Mouse (Mus musculus): Measurements from ENCODE around the gene Nlgn2. TPM values are rescaled to one million over a fixed set of nuclear protein-coding genes. Genes with fewer than 3 reads are reported as not detected.

Gene Nlgn2
- 0.56 TPM for polyA plus RNA-seq (2017; shearing (Covaris generic))

DNA sequence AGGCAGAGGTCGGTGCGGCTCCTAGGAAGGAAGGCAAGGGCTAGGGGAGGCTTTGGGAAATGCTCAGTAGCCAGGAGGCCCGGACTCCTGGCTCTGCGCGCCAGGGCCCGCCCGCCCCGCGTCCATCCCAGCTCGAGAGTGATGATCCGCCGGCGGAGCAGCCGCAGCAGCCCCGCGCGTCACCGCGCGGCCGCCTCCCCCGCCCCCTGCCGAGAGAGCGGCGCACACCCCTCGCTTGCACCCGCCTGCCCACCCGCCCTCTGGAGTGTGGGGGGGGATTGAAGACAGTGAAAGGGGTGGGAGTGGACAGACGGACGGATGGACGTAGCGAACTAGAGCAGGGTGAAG lies at the start of gene Nlgn2:
TSS of gene Nlgn2 (minus strand) at position 181 of the 348 bp plus-strand sequence.

DNA sequence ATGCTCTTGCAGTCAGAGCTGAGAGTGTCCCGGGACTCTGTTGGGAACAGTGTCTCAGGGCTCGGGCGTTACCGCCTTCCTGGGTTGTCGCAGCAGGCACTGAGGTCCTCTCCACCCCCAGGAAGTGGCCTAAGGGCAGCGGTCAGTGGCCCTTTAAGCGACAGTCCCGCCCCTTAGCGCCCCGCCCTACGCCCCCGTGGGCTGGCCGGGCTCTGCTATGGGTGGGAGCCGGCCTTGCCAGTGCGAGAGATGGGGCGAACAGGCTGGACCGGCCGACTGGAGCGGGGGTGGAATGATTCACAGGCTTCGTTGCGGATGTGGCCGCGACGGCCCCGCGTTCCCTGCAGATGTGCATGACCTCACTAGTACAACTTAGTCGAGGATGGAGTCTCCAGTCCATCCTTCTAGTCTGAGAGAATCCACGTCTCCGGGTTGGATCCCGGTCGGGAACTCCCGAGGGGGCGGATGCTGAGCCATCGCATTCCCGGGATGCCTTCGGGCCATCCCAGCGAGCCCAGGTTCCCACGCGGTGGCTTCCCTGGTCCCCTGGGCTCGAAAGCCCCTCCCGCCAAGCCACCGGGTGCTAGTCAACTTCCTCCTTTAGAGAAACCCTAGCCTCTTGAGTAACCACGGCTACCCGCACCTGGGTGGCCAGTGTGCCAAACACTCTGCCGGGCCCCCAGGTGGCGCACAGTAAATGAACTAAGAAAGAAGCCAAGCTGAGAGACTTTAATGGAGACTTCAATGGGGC lies 43.4 kb upstream of the Nlgn2 start, which contains the start of gene Kctd11:
TSS of gene Kctd11 (minus strand) at position 554 of the 751 bp plus-strand sequence.

DNA sequence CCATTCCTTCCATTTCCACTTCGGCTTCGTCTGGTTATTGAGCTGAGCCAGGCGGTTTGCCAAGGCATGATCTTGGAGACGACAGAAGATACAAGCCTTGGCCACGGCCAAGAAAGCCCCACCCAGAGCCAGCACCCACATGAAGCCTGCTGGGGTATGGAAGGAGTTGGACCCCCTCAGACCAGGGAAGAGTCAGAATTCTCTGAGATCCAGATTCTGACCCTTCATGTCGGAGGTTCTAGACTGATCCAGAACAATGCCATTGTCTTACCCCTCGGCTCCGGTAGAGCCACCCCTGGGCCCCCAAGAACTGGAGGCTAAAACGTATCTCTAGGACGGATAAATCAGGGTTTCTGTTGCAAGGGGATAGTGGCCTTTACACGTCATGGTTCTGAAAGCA lies 40.3 kb upstream of the Nlgn2 start, which contains the start of gene Tmem95:
TSS of gene Tmem95 (minus strand) at position 141 of the 400 bp plus-strand sequence.

DNA sequence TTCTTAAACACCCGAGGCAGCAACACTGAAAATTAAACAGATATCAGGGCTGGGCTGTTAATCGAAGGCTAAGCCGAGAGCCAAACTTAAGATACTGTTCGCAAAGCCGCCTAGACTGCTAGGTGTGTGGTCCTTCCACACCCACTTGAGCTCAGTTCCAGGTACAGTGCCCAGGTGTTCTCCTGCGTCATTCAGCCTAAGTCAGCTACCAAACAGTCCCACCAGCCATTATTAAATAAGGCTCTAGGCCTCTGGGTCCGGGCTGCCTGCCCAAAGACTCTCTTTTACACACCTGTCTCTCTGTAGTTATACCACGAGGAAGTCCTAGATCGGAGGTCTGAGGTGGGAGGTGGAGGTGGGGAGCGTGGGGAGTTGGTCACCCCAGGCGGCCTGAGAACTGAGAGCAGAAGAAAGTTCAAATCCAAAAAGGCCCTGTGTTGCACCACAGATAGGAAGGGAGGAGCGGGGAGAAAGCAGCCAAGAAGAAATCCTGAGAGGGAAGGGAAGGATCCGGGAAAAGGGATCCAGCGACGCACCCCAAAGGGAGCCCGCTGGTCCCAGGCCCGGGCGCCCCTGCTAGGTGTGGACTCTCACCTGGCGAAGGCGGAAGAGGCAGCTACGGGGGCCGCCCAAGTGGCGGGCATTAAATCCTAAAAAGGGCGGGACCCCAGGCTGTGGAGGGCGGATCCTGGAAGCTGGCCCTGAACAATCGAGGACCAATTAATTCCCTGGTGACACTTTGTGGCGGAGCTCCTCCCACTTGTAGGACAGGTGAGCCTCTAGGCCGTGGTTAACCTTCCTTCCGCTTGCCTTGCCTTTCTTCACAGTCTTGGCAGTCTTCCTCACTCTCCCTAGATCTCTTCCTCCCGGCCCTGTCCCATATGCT lies 20.8 kb upstream of the Nlgn2 start, which contains the start of gene Tnk1:
TSS of gene Tnk1 (minus strand) at position 618 of the 886 bp plus-strand sequence.

DNA sequence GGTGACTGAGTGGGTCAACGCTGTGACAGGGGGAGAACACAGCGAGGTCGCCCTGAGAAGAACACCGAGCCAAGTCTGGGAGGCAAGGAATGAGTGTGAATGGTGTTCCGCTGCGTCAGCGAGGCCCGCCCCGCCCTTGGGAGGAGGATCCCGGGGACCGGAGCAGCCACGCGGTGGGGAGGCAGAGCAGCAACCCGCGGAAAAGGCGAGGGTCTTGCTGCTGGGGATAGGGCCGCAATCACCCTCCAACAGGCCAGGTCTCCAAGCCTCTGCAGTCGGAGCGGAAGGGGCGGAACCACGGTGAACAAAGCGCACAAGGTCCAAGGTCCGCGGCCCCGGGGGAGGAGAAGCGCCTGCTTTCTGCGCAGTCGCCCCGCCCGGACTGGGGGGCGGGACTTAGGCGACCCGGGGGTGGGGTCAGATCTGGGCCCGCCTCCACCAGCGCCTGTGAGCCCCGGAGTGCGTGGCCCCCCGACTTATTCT lies 8.7 kb upstream of the Nlgn2 start, which contains the start of gene Plscr3:
TSS of gene Plscr3 (plus strand) at position 179 of the 483 bp plus-strand sequence.

GRCm38 (mm10) chr11:69837952-69838713 lies 549 bp upstream of the Nlgn2 start, which contains the start of gene Tmem256:
TSS of gene Tmem256 (plus strand) at chr11:69838514.

GRCm38 (mm10) chr11:69822080-69822479 lies 15.5 kb downstream of the Nlgn2 start, which contains the start of gene Spem1:
TSS of gene Spem1 (minus strand) at chr11:69822180.

GRCm38 (mm10) chr11:69818365-69818764 lies 19.2 kb downstream of the Nlgn2 start, which contains the start of gene Spem2:
TSS of gene Spem2 (minus strand) at chr11:69818465.

DNA sequence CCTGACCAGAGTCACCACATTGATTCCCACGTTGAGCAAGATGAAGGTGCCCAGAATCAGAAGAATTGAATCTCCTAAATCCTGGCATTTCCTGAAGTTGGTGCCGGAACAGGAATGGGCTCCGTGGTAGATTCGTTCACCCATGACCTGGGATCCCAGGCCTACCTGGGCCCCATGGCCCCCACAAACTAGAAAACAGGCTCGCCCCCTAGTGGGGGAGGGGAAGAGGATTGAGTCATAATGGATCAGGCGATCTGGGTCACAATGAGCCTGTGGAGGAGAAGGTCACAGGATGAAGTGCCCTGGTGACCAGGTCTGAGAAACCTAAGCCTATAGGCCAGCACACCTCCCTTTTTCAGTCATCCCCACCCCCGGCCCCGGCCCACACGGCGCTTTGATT lies 22.4 kb downstream of the Nlgn2 start, which contains the start of gene Gm39566:
TSS of gene Gm39566 (minus strand) at position 144 of the 400 bp plus-strand sequence.

GRCm38 (mm10) chr11:69804972-69805909 lies 32.3 kb downstream of the Nlgn2 start, which contains the start of gene Tmem102:
TSS of gene Tmem102 (minus strand) at chr11:69805624.

GRCm38 (mm10) chr11:69801379-69801977 lies 36.1 kb downstream of the Nlgn2 start, which contains the start of gene Fgf11:
TSS of gene Fgf11 (minus strand) at chr11:69801857.

DNA sequence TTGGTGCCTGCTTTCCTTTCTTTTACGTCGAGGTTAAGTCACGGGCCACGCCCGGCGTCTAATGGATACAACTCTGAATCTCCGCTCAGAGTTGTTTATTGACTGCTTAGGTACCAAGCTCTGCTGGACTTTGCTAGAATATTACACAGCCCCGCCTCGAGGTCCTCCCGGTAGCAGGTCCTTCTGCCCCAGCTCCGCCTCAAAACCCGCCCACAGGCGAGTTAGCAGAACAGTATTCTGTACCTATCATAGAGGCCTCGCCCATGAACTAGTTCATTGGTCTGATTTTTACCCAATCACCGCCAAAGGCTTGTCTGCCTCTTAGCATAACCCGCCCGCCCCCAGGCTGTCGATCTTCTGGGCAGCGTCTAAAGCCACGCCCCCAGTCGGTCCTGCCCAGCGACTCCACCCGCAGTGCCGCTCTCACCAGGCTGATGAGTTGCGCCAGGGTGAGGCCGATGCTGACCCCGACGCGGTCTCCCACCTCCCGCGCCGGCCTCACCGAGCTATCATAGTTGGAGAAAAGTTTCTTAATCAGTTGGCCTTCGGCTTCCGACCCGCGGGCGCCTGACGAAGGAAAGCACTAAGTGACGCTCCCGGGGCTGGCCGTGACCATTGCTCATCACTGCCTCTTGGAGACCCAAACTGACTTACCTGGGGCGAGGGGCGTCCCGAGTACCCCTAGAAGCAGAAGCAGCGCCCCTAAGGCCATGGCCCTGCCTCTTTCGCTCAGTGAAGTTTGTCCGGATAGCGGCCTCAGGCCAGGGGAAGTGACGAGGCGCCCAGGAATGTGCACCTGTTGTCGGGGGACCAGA lies 42.2 kb downstream of the Nlgn2 start, which contains the start of gene Chrnb1:
TSS of gene Chrnb1 (minus strand) at position 776 of the 815 bp plus-strand sequence.

Other genes starting within 250 kb of the Nlgn2 start
- gene Atp1b2, start 231.8 kb downstream of the Nlgn2 start, polyA plus RNA-seq (2017; shearing (Covaris generic)): not detected
- gene Shbg, start 219.9 kb downstream of the Nlgn2 start, polyA plus RNA-seq (2017; shearing (Covaris generic)): not detected
- not detected for gene Sat2, start 215.8 kb downstream of the Nlgn2 start, polyA plus RNA-seq (2017; shearing (Covaris generic))
- gene Fxr2, start 204.8 kb downstream of the Nlgn2 start, polyA plus RNA-seq (2017; shearing (Covaris generic)): 8.7 TPM
- not detected for gene Sox15, start 182.5 kb downstream of the Nlgn2 start, polyA plus RNA-seq (2017; shearing (Covaris generic))
- gene Mpdu1, start 175.1 kb downstream of the Nlgn2 start, polyA plus RNA-seq (2017; shearing (Covaris generic)): 54.7 TPM
- 10.0 TPM for gene Cd68, start 171.6 kb downstream of the Nlgn2 start, polyA plus RNA-seq (2017; shearing (Covaris generic))
- 587 TPM for gene Eif4a1, start 165.4 kb downstream of the Nlgn2 start, polyA plus RNA-seq (2017; shearing (Covaris generic))
- gene Senp3, start 155.7 kb downstream of the Nlgn2 start, polyA plus RNA-seq (2017; shearing (Covaris generic)): 41.0 TPM
- not detected for gene Tnfsf13, start 152.0 kb downstream of the Nlgn2 start, polyA plus RNA-seq (2017; shearing (Covaris generic))
- gene Tnfsf12, start 141.9 kb downstream of the Nlgn2 start, polyA plus RNA-seq (2017; shearing (Covaris generic)): not detected
- gene Tnfsfm13, start 141.7 kb downstream of the Nlgn2 start, polyA plus RNA-seq (2017; shearing (Covaris generic)): not detected
- gene Polr2a, start 79.1 kb downstream of the Nlgn2 start, polyA plus RNA-seq (2017; shearing (Covaris generic)): 59.9 TPM
- not detected for gene Slc35g3, start 75.8 kb downstream of the Nlgn2 start, polyA plus RNA-seq (2017; shearing (Covaris generic))
- gene Zbtb4, start 71.9 kb downstream of the Nlgn2 start, polyA plus RNA-seq (2017; shearing (Covaris generic)): 4.5 TPM
- 4.8 TPM for gene Chrnb1, start 41.8 kb downstream of the Nlgn2 start, polyA plus RNA-seq (2017; shearing (Covaris generic))
- not detected for gene Fgf11, start 35.9 kb downstream of the Nlgn2 start, polyA plus RNA-seq (2017; shearing (Covaris generic))
- not detected for gene Tmem102, start 32.2 kb downstream of the Nlgn2 start, polyA plus RNA-seq (2017; shearing (Covaris generic))
- gene Gm39566, start 22.5 kb downstream of the Nlgn2 start, polyA plus RNA-seq (2017; shearing (Covaris generic)): not detected
- gene Spem2, start 19.3 kb downstream of the Nlgn2 start, polyA plus RNA-seq (2017; shearing (Covaris generic)): not detected
- gene Spem1, start 15.6 kb downstream of the Nlgn2 start, polyA plus RNA-seq (2017; shearing (Covaris generic)): not detected
- gene Tmem256, start 730 bp upstream of the Nlgn2 start, polyA plus RNA-seq (2017; shearing (Covaris generic)): 125 TPM
- 23.8 TPM for gene Plscr3, start 8.6 kb upstream of the Nlgn2 start, polyA plus RNA-seq (2017; shearing (Covaris generic))
- not detected for gene Tnk1, start 20.9 kb upstream of the Nlgn2 start, polyA plus RNA-seq (2017; shearing (Covaris generic))
- gene Tmem95, start 40.2 kb upstream of the Nlgn2 start, polyA plus RNA-seq (2017; shearing (Covaris generic)): not detected
- gene Kctd11, start 43.6 kb upstream of the Nlgn2 start, polyA plus RNA-seq (2017; shearing (Covaris generic)): 2.1 TPM
- 613 TPM for gene Acap1, start 57.8 kb upstream of the Nlgn2 start, polyA plus RNA-seq (2017; shearing (Covaris generic))
- 2.8 TPM for gene 2810408A11Rik, start 63.2 kb upstream of the Nlgn2 start, polyA plus RNA-seq (2017; shearing (Covaris generic))
- gene Neurl4, start 63.3 kb upstream of the Nlgn2 start, polyA plus RNA-seq (2017; shearing (Covaris generic)): 3.6 TPM
- gene Gps2, start 76.1 kb upstream of the Nlgn2 start, polyA plus RNA-seq (2017; shearing (Covaris generic)): 135 TPM
- gene Eif5a, start 84.2 kb upstream of the Nlgn2 start, polyA plus RNA-seq (2017; shearing (Covaris generic)): 1,138 TPM
- not detected for gene Ybx2, start 98.0 kb upstream of the Nlgn2 start, polyA plus RNA-seq (2017; shearing (Covaris generic))
- gene Slc2a4, start 110.4 kb upstream of the Nlgn2 start, polyA plus RNA-seq (2017; shearing (Covaris generic)): 0.31 TPM
- not detected for gene Cldn7, start 127.0 kb upstream of the Nlgn2 start, polyA plus RNA-seq (2017; shearing (Covaris generic))
- gene Ctdnep1, start 143.4 kb upstream of the Nlgn2 start, polyA plus RNA-seq (2017; shearing (Covaris generic)): 30.2 TPM
- 70.4 TPM for gene Elp5, start 144.7 kb upstream of the Nlgn2 start, polyA plus RNA-seq (2017; shearing (Covaris generic))
- 493 TPM for gene Gabarap, start 153.4 kb upstream of the Nlgn2 start, polyA plus RNA-seq (2017; shearing (Covaris generic))
- gene Phf23, start 158.0 kb upstream of the Nlgn2 start, polyA plus RNA-seq (2017; shearing (Covaris generic)): 114 TPM
- gene Dvl2, start 162.8 kb upstream of the Nlgn2 start, polyA plus RNA-seq (2017; shearing (Covaris generic)): 19.7 TPM
- gene Acadvl, start 177.6 kb upstream of the Nlgn2 start, polyA plus RNA-seq (2017; shearing (Covaris generic)): 120 TPM
- gene Dlg4, start 179.2 kb upstream of the Nlgn2 start, polyA plus RNA-seq (2017; shearing (Covaris generic)): 9.4 TPM
- gene Asgr1, start 216.3 kb upstream of the Nlgn2 start, polyA plus RNA-seq (2017; shearing (Covaris generic)): not detected

Data from activated CD4-positive, CD25-positive, alpha-beta regulatory T cell, adult 9 weeks (primary cell).